Mouse (Mus musculus) testis, adult 10 weeks (tissue): ENCODE data around the gene Bckdha. TPM values are rescaled to one million over a fixed set of nuclear protein-coding genes. Genes with fewer than 3 reads are reported as not detected.

Experiments
- polyA plus RNA-seq: library from polyadenylated mRNA; stranded (reverse); fragments of 350-450 nt; fragmentation: Illumina TruSeq; extraction: RNeasy Lipid Tissue Mini Kit (QIAGEN cat#74804); gene quantifications from one replicate; pipeline ENCODE4 v1.2.3, GENCODE M21; 2014; ENCODE audit warnings: low read depth, low replicate concordance

The Bckdha gene
- polyA plus RNA-seq: 0.56 TPM

DNA sequence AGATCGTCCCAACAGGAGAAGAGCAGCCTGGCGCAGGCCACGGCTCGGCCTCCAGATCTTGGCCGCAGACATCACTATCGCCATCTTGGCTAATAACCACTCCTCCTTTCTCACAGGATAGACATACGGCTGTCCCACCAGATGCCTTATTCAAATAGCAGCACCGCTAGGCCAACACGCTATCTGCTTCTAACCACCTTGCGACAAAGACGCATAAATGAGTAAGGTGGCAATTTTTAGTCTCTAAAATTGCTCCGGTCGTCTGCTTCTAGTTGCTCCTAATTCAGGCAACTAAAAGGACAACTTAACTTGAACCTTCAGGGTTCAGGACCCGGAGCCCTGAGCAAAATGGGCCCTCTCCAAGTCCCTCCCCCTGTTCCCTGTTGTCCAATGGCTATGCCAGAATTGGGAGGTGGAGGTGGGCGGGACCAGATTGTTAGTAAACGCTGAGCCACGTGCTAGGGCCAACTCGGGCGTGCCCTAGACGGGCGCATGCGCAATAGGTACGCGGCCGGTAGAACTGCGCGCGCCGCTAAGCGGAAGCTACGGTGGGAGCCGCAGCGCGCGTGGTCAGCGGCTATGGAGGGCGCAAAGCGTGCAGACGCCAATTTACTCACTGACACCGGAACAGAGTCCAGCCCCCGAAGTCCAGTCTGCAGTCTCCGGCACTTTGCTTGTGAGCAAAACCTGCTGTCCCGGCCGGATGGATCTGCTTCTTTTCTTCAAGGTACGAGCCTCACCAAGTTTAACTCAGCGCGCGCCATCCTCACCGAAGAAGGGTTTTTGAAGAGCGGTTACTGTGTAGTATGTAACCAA, at the start of gene Bckdha, which contains the start of gene Exosc5:
TSS of gene Bckdha (minus strand) at position 325 of the 816 bp plus-strand sequence.
TSS of gene Exosc5 (plus strand) at position 508 of the 816 bp plus-strand sequence.

GRCm38 (mm10) chr7:25686680-25687531, 28.1 kb upstream of the Bckdha start, which contains the start of gene Tgfb1:
Gene Tgfb1, plus strand, starts transcription at chr7:25687002.

DNA sequence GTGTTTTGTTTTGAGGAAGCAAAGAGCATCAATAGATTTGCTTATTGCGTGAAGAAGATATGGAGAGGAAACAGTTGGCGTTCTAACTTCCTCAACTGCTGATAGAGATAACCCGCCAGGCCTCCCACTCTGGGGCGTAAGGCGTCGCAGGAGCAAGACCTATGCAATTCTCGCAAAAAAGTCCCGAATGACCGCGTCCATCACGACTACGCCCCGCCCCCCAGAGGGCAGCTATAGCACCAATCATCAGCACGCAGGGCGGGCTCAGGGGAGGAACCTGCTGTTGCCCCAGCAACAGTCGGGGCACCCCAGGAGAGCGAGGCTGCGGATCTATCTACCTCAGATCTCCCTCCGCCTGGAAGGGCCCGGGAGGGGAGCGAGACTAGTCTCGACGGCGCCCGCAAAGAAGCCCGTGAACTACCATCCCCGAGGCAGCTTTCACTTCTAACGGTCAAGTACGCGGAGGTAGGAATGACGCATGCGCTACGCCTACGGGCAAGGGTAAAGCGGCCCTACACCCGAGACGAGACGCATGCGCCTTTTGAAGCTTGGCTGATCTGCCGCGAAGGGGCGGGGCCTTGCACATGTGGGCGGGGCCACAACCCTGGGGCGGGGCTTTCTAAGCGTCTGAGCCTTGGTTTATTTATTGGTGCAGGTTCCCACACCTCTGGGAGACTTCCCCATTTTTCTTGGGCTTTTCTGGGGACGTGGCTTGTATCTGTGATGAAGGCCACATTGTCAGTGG, 21.9 kb upstream of the Bckdha start, which contains the start of gene B9d2:
TSS of gene B9d2 (plus strand) at position 267 of the 745 bp plus-strand sequence.

DNA sequence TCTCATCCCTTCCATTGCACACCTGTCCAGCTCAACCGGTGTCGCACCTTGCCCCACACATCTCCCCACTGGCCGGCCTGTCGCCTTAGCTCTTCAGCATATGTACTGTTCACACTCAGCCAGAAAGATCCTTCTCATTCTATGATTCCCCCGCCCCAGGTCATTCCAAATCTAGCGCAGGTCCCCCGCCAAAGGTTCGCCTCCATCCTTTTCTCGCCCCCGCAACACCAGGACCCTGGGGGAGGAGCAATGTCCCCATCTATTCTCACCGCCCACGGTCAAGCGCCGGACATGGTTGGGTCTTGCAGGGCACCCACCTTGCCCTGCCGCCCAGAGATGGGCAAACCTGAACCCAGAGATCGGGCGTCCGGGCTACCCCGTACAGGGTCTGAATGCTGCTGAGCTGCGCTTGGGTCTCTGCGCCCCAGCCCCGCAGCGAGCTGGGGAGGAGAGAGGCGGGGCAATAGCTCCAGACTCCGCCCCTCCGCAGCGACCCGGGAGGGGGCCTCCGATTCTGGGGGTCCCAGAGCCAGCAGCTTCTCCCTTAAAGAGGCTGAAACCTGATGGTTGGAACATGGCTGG, 16.0 kb upstream of the Bckdha start, which contains the start of gene Tmem91:
TSS of gene Tmem91 (minus strand) at position 448 of the 582 bp plus-strand sequence.

GRCm38 (mm10) chr7:25626509-25627430, 32.0 kb downstream of the Bckdha start, which contains the start of gene B3gnt8:
Gene B3gnt8, plus strand, starts transcription at chr7:25626654.

GRCm38 (mm10) chr7:25618865-25619721, 39.7 kb downstream of the Bckdha start, which contains the start of gene Dmac2:
Gene Dmac2, plus strand, starts transcription at chr7:25619414.

GRCm38 (mm10) chr7:25615706-25616011, 43.1 kb downstream of the Bckdha start, which contains the start of gene Erich4:
Gene Erich4, minus strand, starts transcription at chr7:25615892.

Other genes with a start within 250 kb of the Bckdha start
- gene Cxcl17, start 246.1 kb downstream of the Bckdha start, polyA plus RNA-seq: not detected
- gene Ceacam1, start 181.4 kb downstream of the Bckdha start, polyA plus RNA-seq: 0.53 TPM
- 39.4 TPM for gene Ceacam2, start 119.1 kb downstream of the Bckdha start, polyA plus RNA-seq
- not detected for gene Erich4, start 43.1 kb downstream of the Bckdha start, polyA plus RNA-seq
- gene Dmac2, start 39.6 kb downstream of the Bckdha start, polyA plus RNA-seq: 19.2 TPM
- not detected for gene B3gnt8, start 32.3 kb downstream of the Bckdha start, polyA plus RNA-seq
- 16.7 TPM for gene Exosc5, start 183 bp upstream of the Bckdha start, polyA plus RNA-seq
- gene Tmem91, start 16.2 kb upstream of the Bckdha start, polyA plus RNA-seq: 0.13 TPM
- gene B9d2, start 21.8 kb upstream of the Bckdha start, polyA plus RNA-seq: 0.28 TPM
- gene Tgfb1, start 28.0 kb upstream of the Bckdha start, polyA plus RNA-seq: 1.9 TPM
- 4.0 TPM for gene Ccdc97, start 60.1 kb upstream of the Bckdha start, polyA plus RNA-seq
- gene Hnrnpul1, start 95.8 kb upstream of the Bckdha start, polyA plus RNA-seq: 85.6 TPM
- 16.5 TPM for gene Axl, start 129.7 kb upstream of the Bckdha start, polyA plus RNA-seq
- gene Cyp2s1, start 157.9 kb upstream of the Bckdha start, polyA plus RNA-seq: 0.38 TPM
- not detected for gene Cyp2b10, start 238.6 kb upstream of the Bckdha start, polyA plus RNA-seq